In the genomic region with DNA sequence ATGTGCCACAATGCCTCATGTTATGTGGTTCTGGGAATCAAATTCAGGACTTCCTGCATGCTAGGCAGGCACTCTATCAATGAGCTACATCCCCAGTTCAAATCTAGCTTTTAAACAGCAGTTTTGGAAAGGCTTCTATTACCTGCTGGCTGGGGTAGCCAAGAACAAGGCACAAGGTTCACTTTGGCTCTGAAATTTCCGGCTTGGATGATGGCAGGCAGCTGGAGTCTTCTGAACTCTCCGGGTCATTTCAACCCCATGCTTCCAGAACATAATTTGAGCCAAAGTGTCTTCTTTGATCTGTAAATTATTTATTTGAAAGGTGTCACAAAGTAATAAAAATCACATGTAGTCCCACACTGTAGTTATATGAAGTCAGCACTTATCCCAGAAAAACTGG, we compare ENCODE assay signal across 25 mouse cellular contexts. TPM values are rescaled to one million over a fixed set of nuclear protein-coding genes. Genes with fewer than 3 reads are reported as not detected.
"Had no signal": no experiment of that assay in that cellular context is flagged by ENCODE, and none has a peak within 500 bp of the region (broad histone marks: within the 10 kb centered on the region; RNA-seq: fewer than 3 reads in every experiment).

No protein-coding gene starts in this region.

- H3K4me1 ChIP-seq: limb, embryonic 12.5 days; limb, embryonic 15.5 days; liver, embryonic 13.5 days; midbrain, embryonic 12.5 days; midbrain, embryonic 15.5 days; neural tube, embryonic 12.5 days; neural tube, embryonic 15.5 days had no signal

- H3K27ac ChIP-seq: hindbrain, embryonic 14.5 days; hindbrain, postnatal 0 days; left cerebral cortex, adult 2 months; limb, embryonic 12.5 days; limb, embryonic 15.5 days; liver, embryonic 13.5 days; midbrain, embryonic 12.5 days; midbrain, embryonic 15.5 days; neural tube, embryonic 12.5 days; neural tube, embryonic 15.5 days had no signal

- ATAC-seq: hindbrain, postnatal 0 days; inflammation-experienced regulatory T-cells, adult 6 months; intestine, embryonic 16.5 days; midbrain, embryonic 15.5 days had no signal

- H3K36me3 ChIP-seq: limb, embryonic 12.5 days; limb, embryonic 15.5 days; liver, embryonic 13.5 days; midbrain, embryonic 12.5 days; midbrain, embryonic 15.5 days; neural tube, embryonic 12.5 days; neural tube, embryonic 15.5 days had no signal

- H3K9me3 ChIP-seq: limb, embryonic 12.5 days; limb, embryonic 15.5 days; liver, embryonic 13.5 days; midbrain, embryonic 12.5 days; midbrain, embryonic 15.5 days; neural tube, embryonic 12.5 days; neural tube, embryonic 15.5 days had no signal

- H3K4me2 ChIP-seq: hindbrain, embryonic 14.5 days; limb, embryonic 12.5 days; limb, embryonic 15.5 days; liver, embryonic 13.5 days; midbrain, embryonic 12.5 days; midbrain, embryonic 15.5 days; neural tube, embryonic 12.5 days; neural tube, embryonic 15.5 days had no signal

- H3K4me3 ChIP-seq: left cerebral cortex, adult 2 months; limb, embryonic 12.5 days; limb, embryonic 15.5 days; liver, embryonic 13.5 days; midbrain, embryonic 12.5 days; midbrain, embryonic 15.5 days; neural tube, embryonic 12.5 days; neural tube, embryonic 15.5 days had no signal

- H3K9ac ChIP-seq: hindbrain, embryonic 14.5 days; limb, embryonic 12.5 days; limb, embryonic 15.5 days; liver, embryonic 13.5 days; midbrain, embryonic 12.5 days; midbrain, embryonic 15.5 days; neural tube, embryonic 12.5 days; neural tube, embryonic 15.5 days had no signal

- DNase-seq: layer of hippocampus, postnatal 36 days; left cerebral cortex, postnatal 4 days; liver, embryonic 13.5 days; lung, adult 2 months; lung, postnatal 14 days; lung, postnatal 4 days; right cerebral cortex, adult 18-20 months; right cerebral cortex, postnatal 14 days; right cerebral cortex, postnatal 4 days; thymus, postnatal 25 days had no signal

- H3K27me3 ChIP-seq: limb, embryonic 12.5 days; limb, embryonic 15.5 days; midbrain, embryonic 12.5 days; midbrain, embryonic 15.5 days; neural tube, embryonic 12.5 days; neural tube, embryonic 15.5 days had no signal

RNA-seq across cellular contexts. Expression of a gene that starts 4.7 kb away (rescaled TPM):
- polyA plus RNA-seq: inflammation-experienced regulatory T-cells, adult 6 months; intestine, embryonic 16.5 days; limb, embryonic 12.5 days; liver, embryonic 13.5 days; liver, embryonic 16.5 days; lung, adult 2 months; lung, embryonic 16.5 days; stomach, embryonic 14.5 days; thymus, postnatal 0 days had no signal

RNA-seq across cellular contexts. Expression of a gene that starts 22.1 kb away (rescaled TPM):
- polyA plus RNA-seq: inflammation-experienced regulatory T-cells, adult 6 months; limb, embryonic 12.5 days; lung, adult 2 months; stomach, embryonic 14.5 days had no signal

RNA-seq across cellular contexts. Expression of a gene that starts 50.5 kb away (rescaled TPM):
- polyA plus RNA-seq: inflammation-experienced regulatory T-cells, adult 6 months; liver, embryonic 13.5 days; liver, embryonic 16.5 days had no signal
